Mouse (Mus musculus) heart, embryonic 10.5 days (tissue): Measurements from ENCODE around the gene Dhx8. TPM values are rescaled to one million over a fixed set of nuclear protein-coding genes. Genes with fewer than 3 reads are reported as not detected.

Source experiments
- DNase-seq: peaks from one replicate; pipeline ENCODE4 v3.0.0-alpha.2; 2017; ENCODE audit warnings: low spot score
- H3K27ac ChIP-seq: fragments of 300-500 bp; sonication (generic); 2 replicates; pipeline ENCODE4 v1.5.1; 2016; ENCODE audit warnings: mild to moderate bottlenecking
- H3K27me3 ChIP-seq: fragments of 300-500 bp; sonication (generic); 2 replicates; pipeline ENCODE4 v1.6.1; 2016; ENCODE audit warnings: mild to moderate bottlenecking; ENCODE audit not compliant: poor library complexity, insufficient read depth, severe bottlenecking
- H3K36me3 ChIP-seq: fragments of 300-500 bp; sonication (generic); 2 replicates; pipeline ENCODE4 v1.6.1; 2016; ENCODE audit warnings: mild to moderate bottlenecking, moderate library complexity
- H3K4me1 ChIP-seq: fragments of 300-500 bp; sonication (generic); 2 replicates; pipeline ENCODE4 v1.6.1; 2016; ENCODE audit warnings: mild to moderate bottlenecking
- H3K4me3 ChIP-seq: fragments of 300-500 bp; sonication (generic); 2 replicates; pipeline ENCODE4 v1.5.1; 2016; ENCODE audit warnings: mild to moderate bottlenecking, moderate library complexity
- H3K9me3 ChIP-seq: fragments of 300-500 bp; sonication (generic); 2 replicates; pipeline ENCODE4 v1.6.1; 2016; ENCODE audit warnings: mild to moderate bottlenecking, moderate library complexity
- WGBS: fragments of 180-500 bp; shearing (Covaris S2); methylation state at CpG from one replicate; pipeline ENCODE4 v1.1.7; 2016; 5-methylcytosine and 5-hydroxymethylcytosine counted together
- polyA plus RNA-seq: library from polyadenylated mRNA; unstranded; fragments of >200 nt; fragmentation: Nextera tagmentation; extraction: Ambion mirVana; gene quantifications from 2 replicates; pipeline ENCODE4 v1.2.1, GENCODE M21; 2016

Dhx8 gene
- polyA plus RNA-seq, 1 experiment from 2014 or later = 33.0 TPM

- no peak overlapping the region for H3K4me3 ChIP-seq
- H3K27me3 ChIP-seq = no peaks in the 10 kb centered on the region
- no peaks in the 10 kb centered on the region for H3K36me3 ChIP-seq
- H3K4me1 ChIP-seq = peaks cover 18% of the 10 kb centered on the region
- H3K9me3 ChIP-seq = no peaks in the 10 kb centered on the region
- DNase-seq = no peak
- 74% methylated on average over 10 of the region's 10 CpGs for WGBS
- H3K27ac ChIP-seq = no peak overlapping the region
Observed at GRCm38 (mm10) chr11:101706764-101707448, 25.8 kb upstream of the Dhx8 start.

- H3K4me1 ChIP-seq = peaks cover 16% of the 10 kb centered on the region
- 34% methylated on average over 5 of the region's 5 CpGs for WGBS
- H3K4me3 ChIP-seq = no peak overlapping the region
- no peaks in the 10 kb centered on the region for H3K9me3 ChIP-seq
- no peak overlapping the region for H3K27ac ChIP-seq
- no peaks in the 10 kb centered on the region for H3K36me3 ChIP-seq
- no peak for DNase-seq
- H3K27me3 ChIP-seq = no peaks in the 10 kb centered on the region
Observed at GRCm38 (mm10) chr11:101708482-101708881, 24.2 kb upstream of the Dhx8 start.

GRCm38 (mm10) chr11:101712811-101713210 lies 19.9 kb upstream of the Dhx8 start:
- no peak overlapping the region for H3K4me3 ChIP-seq
- H3K27ac ChIP-seq = no peak overlapping the region
- H3K27me3 ChIP-seq = no peaks in the 10 kb centered on the region
- no peak for DNase-seq
- peaks cover 13% of the 10 kb centered on the region for H3K4me1 ChIP-seq
- 75% methylated on average over 9 of the region's 9 CpGs for WGBS
- no peaks in the 10 kb centered on the region for H3K9me3 ChIP-seq
- H3K36me3 ChIP-seq = no peaks in the 10 kb centered on the region

GRCm38 (mm10) chr11:101714012-101714411 lies 18.7 kb upstream of the Dhx8 start:
- 77% methylated on average over 7 of the region's 7 CpGs for WGBS
- Histone ChIP-seq H3K36me3 (no peaks in the 10 kb centered on the region), H3K9me3 (no peaks in the 10 kb centered on the region), H3K27ac (no peak overlapping the region), H3K4me3 (no peak overlapping the region), H3K27me3 (no peaks in the 10 kb centered on the region), H3K4me1 (peaks cover 12% of the 10 kb centered on the region)
- DNase-seq = no peak

- Histone ChIP-seq H3K27me3 (no peaks in the 10 kb centered on the region), H3K36me3 (no peaks in the 10 kb centered on the region), H3K9me3 (no peaks in the 10 kb centered on the region), H3K27ac (no peak overlapping the region), H3K4me1 (peaks cover 9% of the 10 kb centered on the region), H3K4me3 (no peak overlapping the region)
- 47% methylated on average over 4 of the region's 4 CpGs for WGBS
- DNase-seq = no peak
Observed at GRCm38 (mm10) chr11:101718324-101718723, 14.4 kb upstream of the Dhx8 start.

- H3K4me1 ChIP-seq = peaks cover 9% of the 10 kb centered on the region
- H3K36me3 ChIP-seq = no peaks in the 10 kb centered on the region
- no peaks in the 10 kb centered on the region for H3K9me3 ChIP-seq
- H3K27me3 ChIP-seq = no peaks in the 10 kb centered on the region
- 80% methylated on average over 21 of the region's 21 CpGs for WGBS
- DNase-seq = no peak
- no peak overlapping the region for H3K27ac ChIP-seq
- H3K4me3 ChIP-seq = no peak overlapping the region
Observed at GRCm38 (mm10) chr11:101719986-101720520, 12.7 kb upstream of the Dhx8 start.

GRCm38 (mm10) chr11:101725043-101725442 lies 7.7 kb upstream of the Dhx8 start:
- H3K4me1 ChIP-seq = no peaks in the 10 kb centered on the region
- no peak overlapping the region for H3K4me3 ChIP-seq
- no peak overlapping the region for H3K27ac ChIP-seq
- no peaks in the 10 kb centered on the region for H3K36me3 ChIP-seq
- no peak for DNase-seq
- H3K9me3 ChIP-seq = no peaks in the 10 kb centered on the region
- no peaks in the 10 kb centered on the region for H3K27me3 ChIP-seq
- 72% methylated on average over 8 of the region's 8 CpGs for WGBS

GRCm38 (mm10) chr11:101726765-101727164 lies 6.0 kb upstream of the Dhx8 start:
- no peak overlapping the region for H3K4me3 ChIP-seq
- no peak for DNase-seq
- no peaks in the 10 kb centered on the region for H3K4me1 ChIP-seq
- no peaks in the 10 kb centered on the region for H3K36me3 ChIP-seq
- no peaks in the 10 kb centered on the region for H3K9me3 ChIP-seq
- no peak overlapping the region for H3K27ac ChIP-seq
- H3K27me3 ChIP-seq = no peaks in the 10 kb centered on the region
- 43% methylated on average over 2 of the region's 2 CpGs for WGBS

- 24% methylated on average over 3 of the region's 3 CpGs for WGBS
- H3K36me3 ChIP-seq = no peaks in the 10 kb centered on the region
- H3K27ac ChIP-seq = no peak overlapping the region
- no peaks in the 10 kb centered on the region for H3K27me3 ChIP-seq
- no peaks in the 10 kb centered on the region for H3K9me3 ChIP-seq
- no peak overlapping the region for H3K4me3 ChIP-seq
- H3K4me1 ChIP-seq = peaks cover 10% of the 10 kb centered on the region; the same call in 1 of the 2 replicates
- no peak for DNase-seq
Observed at GRCm38 (mm10) chr11:101729308-101729707, 3.4 kb upstream of the Dhx8 start.

- peak overlapping the region; percentile 88 for H3K27ac ChIP-seq
Observed at GRCm38 (mm10) chr11:101733596-101733995, 877 bp downstream of the Dhx8 start.

GRCm38 (mm10) chr11:101756616-101757015 lies 23.9 kb downstream of the Dhx8 start:
- 92% methylated on average over 8 of the region's 8 CpGs for WGBS
- no peak overlapping the region for H3K27ac ChIP-seq
- H3K9me3 ChIP-seq = no peaks in the 10 kb centered on the region
- no peak overlapping the region for H3K4me3 ChIP-seq
- H3K27me3 ChIP-seq = no peaks in the 10 kb centered on the region
- H3K36me3 ChIP-seq = peaks cover 90% of the 10 kb centered on the region
- H3K4me1 ChIP-seq = no peaks in the 10 kb centered on the region
- DNase-seq = no peak

More at GRCm38 (mm10) chr11:101733596-101733995, 877 bp downstream of the Dhx8 start:
- no peaks in the 10 kb centered on the region for H3K9me3 ChIP-seq
- WGBS = 24% methylated on average over 9 of the region's 9 CpGs
- H3K36me3 ChIP-seq = peaks cover 43% of the 10 kb centered on the region
- DNase-seq = no peak
- peaks cover 10% of the 10 kb centered on the region; the same call in 1 of the 2 replicates for H3K4me1 ChIP-seq
- no peaks in the 10 kb centered on the region for H3K27me3 ChIP-seq
- peak overlapping the region; percentile 87 for H3K4me3 ChIP-seq

- WGBS = 90% methylated on average over 8 of the region's 8 CpGs
- Histone ChIP-seq H3K36me3 (peaks cover 90% of the 10 kb centered on the region), H3K27me3 (no peaks in the 10 kb centered on the region), H3K27ac (no peak overlapping the region), H3K4me3 (no peak overlapping the region), H3K9me3 (no peaks in the 10 kb centered on the region), H3K4me1 (no peaks in the 10 kb centered on the region)
- DNase-seq = no peak
Observed at GRCm38 (mm10) chr11:101757366-101757765, 24.6 kb downstream of the Dhx8 start.

GRCm38 (mm10) chr11:101758431-101758830 lies 25.7 kb downstream of the Dhx8 start:
- no peak overlapping the region for H3K4me3 ChIP-seq
- no peaks in the 10 kb centered on the region for H3K27me3 ChIP-seq
- no peak for DNase-seq
- H3K9me3 ChIP-seq = no peaks in the 10 kb centered on the region
- no peak overlapping the region for H3K27ac ChIP-seq
- WGBS = 89% methylated on average over 5 of the region's 5 CpGs
- H3K4me1 ChIP-seq = no peaks in the 10 kb centered on the region
- H3K36me3 ChIP-seq = peaks cover 86% of the 10 kb centered on the region
